Mouse (Mus musculus) adrenal gland, adult 10 weeks (tissue): ENCODE data around the gene Wdtc1. TPM values are rescaled to one million over a fixed set of nuclear protein-coding genes. Genes with fewer than 3 reads are reported as not detected.

Experiments
- polyA plus RNA-seq: library from polyadenylated mRNA; stranded (reverse); fragments of 350-450 nt; fragmentation: Illumina TruSeq; extraction: RNeasy Lipid Tissue Mini Kit (QIAGEN cat#74804); gene quantifications from one replicate; pipeline ENCODE4 v1.2.3, GENCODE M21; 2014; ENCODE audit warnings: low read depth, low replicate concordance

Wdtc1 gene
- polyA plus RNA-seq = 2.6 TPM

GRCm38 (mm10) chr4:133353367-133354365 lies at the start of gene Wdtc1:
Gene Wdtc1 (minus strand): TSS chr4:133353481.

GRCm38 (mm10) chr4:133369553-133370297 lies 16.4 kb upstream of the Wdtc1 start, which contains the start of gene Slc9a1:
Gene Slc9a1 (plus strand): TSS chr4:133369706.

GRCm38 (mm10) chr4:133277104-133278026 lies 75.9 kb downstream of the Wdtc1 start, which contains the start of gene Tmem222:
Gene Tmem222 (minus strand): TSS chr4:133277792.

GRCm38 (mm10) chr4:133262882-133263281 lies 90.4 kb downstream of the Wdtc1 start, which contains the start of gene Sytl1:
Gene Sytl1 (minus strand): TSS chr4:133263113.

Other genes with a start within 250 kb of the Wdtc1 start
- gene Wasf2, start 223.0 kb downstream of the Wdtc1 start, polyA plus RNA-seq = 124 TPM
- gene Cd164l2, start 141.3 kb downstream of the Wdtc1 start, polyA plus RNA-seq = not detected
- not detected for gene Gpr3, start 140.9 kb downstream of the Wdtc1 start, polyA plus RNA-seq
- gene Map3k6, start 112.7 kb downstream of the Wdtc1 start, polyA plus RNA-seq = 1.0 TPM
- not detected for gene Sytl1, start 90.4 kb downstream of the Wdtc1 start, polyA plus RNA-seq
- 2.5 TPM for gene Tmem222, start 75.7 kb downstream of the Wdtc1 start, polyA plus RNA-seq
- gene Slc9a1, start 16.2 kb upstream of the Wdtc1 start, polyA plus RNA-seq = 3.6 TPM
- not detected for gene Tent5b, start 126.7 kb upstream of the Wdtc1 start, polyA plus RNA-seq
- 0.52 TPM for gene Trnp1, start 145.1 kb upstream of the Wdtc1 start, polyA plus RNA-seq
- not detected for gene Kdf1, start 165.5 kb upstream of the Wdtc1 start, polyA plus RNA-seq
- gene Nudc, start 192.5 kb upstream of the Wdtc1 start, polyA plus RNA-seq = 46.4 TPM
- gene Nr0b2, start 199.9 kb upstream of the Wdtc1 start, polyA plus RNA-seq = 0.52 TPM
- not detected for gene Gpatch3, start 221.3 kb upstream of the Wdtc1 start, polyA plus RNA-seq
- gene Gpn2, start 230.9 kb upstream of the Wdtc1 start, polyA plus RNA-seq = 0.47 TPM
- not detected for gene Sfn, start 248.7 kb upstream of the Wdtc1 start, polyA plus RNA-seq